Mouse (Mus musculus) stomach, postnatal 0 days (tissue): ENCODE measurements around the gene Snx27. TPM values are rescaled to one million over a fixed set of nuclear protein-coding genes. Genes with fewer than 3 reads are reported as not detected.

Experiments
- ATAC-seq: fragments of 200-750 bp; cut with Nextera tagmentation; 2 replicates; pipeline ENCODE4 v1.8.0; 2017; ENCODE audit not compliant: low FRiP score, low TSS enrichment
- DNase-seq: peaks from one replicate; pipeline ENCODE4 v3.0.0-alpha.2; 2016; ENCODE audit warnings: low spot score
- H3K27ac ChIP-seq: fragments of 300-500 bp; sonication (generic); replicated peaks from 2 replicates; pipeline ENCODE4 v1.5.1; 2014; ENCODE audit warnings: mild to moderate bottlenecking, control low read depth
- H3K27me3 ChIP-seq: fragments of 300-500 bp; sonication (generic); 2 replicates; pipeline ENCODE4 v1.6.1; 2014; ENCODE audit warnings: low read length; ENCODE audit not compliant: control insufficient read depth, insufficient read depth
- H3K36me3 ChIP-seq: fragments of 300-500 bp; sonication (generic); 2 replicates; pipeline ENCODE4 v1.6.1; 2014; ENCODE audit warnings: low read length, mixed read lengths; ENCODE audit not compliant: control insufficient read depth, insufficient read depth
- H3K4me1 ChIP-seq: fragments of 300-500 bp; sonication (generic); replicated peaks from 2 replicates; pipeline ENCODE4 v1.6.1; 2014; ENCODE audit warnings: antibody characterized with exemption; ENCODE audit not compliant: control insufficient read depth, insufficient read depth
- H3K4me2 ChIP-seq: fragments of 300-500 bp; sonication (generic); replicated peaks from 2 replicates; pipeline ENCODE4 v1.6.1; 2014; ENCODE audit warnings: low read depth, mild to moderate bottlenecking, control low read depth, moderate library complexity
- H3K4me3 ChIP-seq: fragments of 300-500 bp; sonication (generic); 2 replicates; pipeline ENCODE4 v1.5.1; 2014; ENCODE audit warnings: low read depth, low read length, control low read depth
- H3K9ac ChIP-seq: fragments of 300-500 bp; sonication (generic); 2 replicates; pipeline ENCODE4 v1.6.1; 2014; ENCODE audit warnings: mild to moderate bottlenecking, low read length, control low read depth, mixed read lengths
- H3K9me3 ChIP-seq: fragments of 300-500 bp; sonication (generic); 2 replicates; pipeline ENCODE4 v1.6.1; 2016; ENCODE audit warnings: low read length; ENCODE audit not compliant: control insufficient read depth
- CTCF ChIP-seq: IDR thresholded peaks from 2 replicates; pipeline ENCODE4 v1.5.1; 2016; ENCODE audit warnings: antibody characterized with exemption, low read depth, mild to moderate bottlenecking, moderate library complexity
- EP300 ChIP-seq: optimal IDR thresholded peaks from 2 replicates; pipeline ENCODE3; 2016; ENCODE audit warnings: antibody characterized with exemption
- WGBS: fragments of 180-500 bp; shearing (Covaris S2); extraction: QIAGEN DNeasy Blood & Tissue Kit; methylation state at CpG from one replicate; pipeline ENCODE4 v1.1.7; 2014; 5-methylcytosine and 5-hydroxymethylcytosine counted together
- polyA plus RNA-seq: library from polyadenylated mRNA; unstranded; fragments of >200 nt; fragmentation: Nextera tagmentation; extraction: Ambion mirVana; gene quantifications from 2 replicates; pipeline ENCODE4 v1.2.1, GENCODE M21; 2015

Gene Snx27
- polyA plus RNA-seq: 17.6 and 20.3 TPM in 2 replicates

GRCm38 (mm10) chr3:94582456-94582891 lies at the start of gene Snx27:
Snx27 (minus strand) TSS chr3:94582716.
- peak; percentile 97 for ATAC-seq
- H3K9me3 ChIP-seq: no peaks in the 10 kb centered on the region

GRCm38 (mm10) chr3:94629876-94630275 lies 47.4 kb upstream of the Snx27 start:
- ATAC-seq (no peak), DNase-seq (no peak)
- no peaks in the 10 kb centered on the region for H3K27me3 ChIP-seq
- no peak overlapping the region for H3K4me3 ChIP-seq
- H3K4me2 ChIP-seq: no peak overlapping the region
- no peaks in the 10 kb centered on the region for H3K4me1 ChIP-seq
- TF ChIP-seq CTCF (no peak), EP300 (no peak)
- H3K27ac ChIP-seq: no peak overlapping the region
- no peaks in the 10 kb centered on the region for H3K36me3 ChIP-seq
- no peak overlapping the region for H3K9ac ChIP-seq
- H3K9me3 ChIP-seq: no peaks in the 10 kb centered on the region
- 71% methylated on average over 3 of the region's 3 CpGs for WGBS

More at GRCm38 (mm10) chr3:94582456-94582891, at the start of gene Snx27:
- H3K4me2 ChIP-seq: peak within 1 kb of the TSS; percentile 56
- under 1% methylated on average over 30 of the region's 42 CpGs for WGBS
- H3K27ac ChIP-seq: peak within 1 kb of the TSS; percentile 87
- peak within 1 kb of the TSS; percentile 82 for H3K4me3 ChIP-seq
- no peaks in the 10 kb centered on the region for H3K36me3 ChIP-seq
- peak within 1 kb of the TSS; percentile 83 for H3K9ac ChIP-seq
- TF ChIP-seq CTCF (no peak), EP300 (no peak)
- peaks cover 2% of the 10 kb centered on the region; the same call in 1 of the 2 replicates for H3K4me1 ChIP-seq
- H3K27me3 ChIP-seq: no peaks in the 10 kb centered on the region
- DNase-seq: peak; percentile 89

- no peak overlapping the region for H3K4me2 ChIP-seq
- H3K27me3 ChIP-seq: no peaks in the 10 kb centered on the region
- WGBS: 72% methylated on average over 5 of the region's 5 CpGs
- no peaks in the 10 kb centered on the region for H3K9me3 ChIP-seq
- no peaks in the 10 kb centered on the region for H3K4me1 ChIP-seq
- TF ChIP-seq CTCF: no peak
- TF ChIP-seq EP300: no peak
- DNase-seq (no peak), ATAC-seq (no peak)
- H3K36me3 ChIP-seq: no peaks in the 10 kb centered on the region
- H3K27ac ChIP-seq: no peak overlapping the region
- no peak overlapping the region for H3K4me3 ChIP-seq
- H3K9ac ChIP-seq: no peak overlapping the region
These were observed 46.2 kb upstream of the Snx27 start for GRCm38 (mm10) chr3:94628712-94629111.

- ATAC-seq (no peak), DNase-seq (no peak)
- Histone ChIP-seq H3K27me3 (no peaks in the 10 kb centered on the region), H3K36me3 (no peaks in the 10 kb centered on the region), H3K27ac (no peak overlapping the region), H3K9ac (no peak overlapping the region), H3K9me3 (no peaks in the 10 kb centered on the region), H3K4me1 (0 out of 2 replicates have a peak, but pooled peaks cover 2% of the 10 kb centered on the region), H3K4me2 (no peak overlapping the region), H3K4me3 (no peak overlapping the region)
- WGBS: 86% methylated on average over 4 of the region's 4 CpGs
- TF ChIP-seq CTCF (no peak), EP300 (no peak)
These were observed 41.8 kb upstream of the Snx27 start for GRCm38 (mm10) chr3:94624281-94624680.

GRCm38 (mm10) chr3:94622550-94622949 lies 40.0 kb upstream of the Snx27 start:
- no peak overlapping the region for H3K4me3 ChIP-seq
- H3K27me3 ChIP-seq: no peaks in the 10 kb centered on the region
- peak overlapping the region; percentile 35 for H3K27ac ChIP-seq
- 0 out of 2 replicates have a peak, but pooled peaks have one; percentile 32 for ATAC-seq
- no peak overlapping the region for H3K4me2 ChIP-seq
- 0 out of 2 replicates have a peak, but pooled peaks cover 2% of the 10 kb centered on the region for H3K4me1 ChIP-seq
- no peak for DNase-seq
- H3K36me3 ChIP-seq: no peaks in the 10 kb centered on the region
- 84% methylated on average over 10 of the region's 10 CpGs for WGBS
- H3K9me3 ChIP-seq: no peaks in the 10 kb centered on the region
- no peak overlapping the region for H3K9ac ChIP-seq
- TF ChIP-seq CTCF (no peak), EP300 (no peak)

GRCm38 (mm10) chr3:94621740-94622507 lies 39.4 kb upstream of the Snx27 start:
- 52% methylated on average over 11 of the region's 11 CpGs for WGBS
- Histone ChIP-seq H3K9ac (no peak overlapping the region), H3K4me2 (no peak overlapping the region), H3K27me3 (no peaks in the 10 kb centered on the region), H3K4me1 (0 out of 2 replicates have a peak, but pooled peaks cover 2% of the 10 kb centered on the region), H3K27ac (peak overlapping the region; percentile 56), H3K36me3 (no peaks in the 10 kb centered on the region), H3K9me3 (no peaks in the 10 kb centered on the region), H3K4me3 (no peak overlapping the region)
- ATAC-seq (peak; percentile 79), DNase-seq (peak; percentile 56)
- TF ChIP-seq CTCF (no peak), EP300 (peak; percentile 50)
